Mouse (Mus musculus) lung, adult 2 months (tissue): ENCODE results near the gene Ptpn13. TPM values are rescaled to one million over a fixed set of nuclear protein-coding genes. Genes with fewer than 3 reads are reported as not detected.

Experiments
- DNase-seq: peaks from one replicate; pipeline ENCODE4 v3.0.0; 2022
- H3K4me1 ChIP-seq: fragments of 200-500 bp; 2 replicates; pipeline ENCODE4 v1.6.1; 2011; ENCODE audit warnings: low read length; ENCODE audit not compliant: control insufficient read depth, insufficient read depth
- H3K4me3 ChIP-seq: fragments of 200-500 bp; replicated peaks from 2 replicates; pipeline ENCODE3; 2011; ENCODE audit warnings: low read depth, mild to moderate bottlenecking, control low read depth, low read length; ENCODE audit errors: extremely low read depth
- CTCF ChIP-seq: fragments of 200-500 bp; IDR thresholded peaks from 2 replicates; pipeline ENCODE4 v1.5.1; 2011; ENCODE audit warnings: mild to moderate bottlenecking, low read length, control low read depth; ENCODE audit not compliant: insufficient read depth
- POLR2A ChIP-seq: fragments of 200-500 bp; IDR thresholded peaks from 2 replicates; pipeline ENCODE4 v1.6.1; 2011; ENCODE audit warnings: low read depth, mild to moderate bottlenecking, control low read depth, low read length, borderline replicate concordance; ENCODE audit errors: extremely low read depth
- WGBS: fragments of 180-500 bp; shearing (Covaris S2); methylation state at CpG from one replicate; pipeline ENCODE4 v1.1.7; 2018; 5-methylcytosine and 5-hydroxymethylcytosine counted together
- polyA plus RNA-seq: library from polyadenylated mRNA; depleted of rRNA; stranded (reverse); fragments of >200 nt; gene quantifications from 2 replicates; pipeline ENCODE4 v1.2.3, GENCODE M21; 2012

Ptpn13 gene
- polyA plus RNA-seq, 1 experiment, result 22.6 TPM

DNA sequence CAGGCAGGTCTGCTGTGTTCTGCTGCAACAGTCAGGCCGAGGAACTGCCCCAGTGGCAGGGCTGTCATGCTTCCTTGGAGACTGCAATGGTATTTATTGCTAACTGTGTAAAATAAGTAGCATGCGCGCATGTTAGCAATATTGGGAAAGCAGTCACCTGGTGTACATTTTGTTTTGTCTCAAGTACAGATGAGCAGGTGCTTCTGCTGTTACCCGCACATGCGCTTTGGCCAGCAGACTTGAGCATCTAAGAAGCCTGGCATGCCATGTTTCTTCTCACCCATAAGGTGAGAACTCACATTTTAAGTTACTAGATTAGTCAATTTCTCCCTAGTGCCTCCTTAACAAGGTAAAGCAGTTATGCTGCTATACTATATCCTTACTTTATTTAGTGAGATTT, 72.1 kb downstream of the Ptpn13 start:
- TF ChIP-seq CTCF (no peak), POLR2A (no peak)
- DNase-seq, result no peak
- H3K4me3 ChIP-seq, result no peak overlapping the region
- 95% methylated on average over 5 of the region's 5 CpGs for WGBS
- peaks cover 7% of the 10 kb centered on the region for H3K4me1 ChIP-seq

DNA sequence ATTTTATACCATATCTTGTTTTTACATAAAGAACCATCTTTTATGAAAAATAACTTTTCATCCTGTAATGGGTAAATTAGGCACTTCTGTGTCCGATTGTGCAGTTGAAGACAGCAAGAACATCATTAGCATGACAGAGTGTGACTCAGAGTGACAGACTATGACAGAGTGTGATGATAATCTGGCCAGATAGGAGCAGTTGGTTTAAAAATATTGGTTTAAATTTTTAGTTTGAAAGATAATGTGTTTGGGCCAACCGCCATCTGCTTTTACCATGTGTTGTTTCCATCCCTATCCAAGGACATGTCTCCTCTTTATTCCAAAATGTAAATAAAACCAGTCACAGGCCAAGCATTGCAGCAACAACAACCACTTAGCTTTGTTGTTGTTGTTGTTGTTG, 72.5 kb downstream of the Ptpn13 start:
- TF ChIP-seq CTCF (no peak), POLR2A (no peak)
- Histone ChIP-seq H3K4me1 (peaks cover 7% of the 10 kb centered on the region), H3K4me3 (no peak overlapping the region)
- DNase-seq, result no peak
- 81% methylated on average over 2 of the region's 2 CpGs for WGBS

DNA sequence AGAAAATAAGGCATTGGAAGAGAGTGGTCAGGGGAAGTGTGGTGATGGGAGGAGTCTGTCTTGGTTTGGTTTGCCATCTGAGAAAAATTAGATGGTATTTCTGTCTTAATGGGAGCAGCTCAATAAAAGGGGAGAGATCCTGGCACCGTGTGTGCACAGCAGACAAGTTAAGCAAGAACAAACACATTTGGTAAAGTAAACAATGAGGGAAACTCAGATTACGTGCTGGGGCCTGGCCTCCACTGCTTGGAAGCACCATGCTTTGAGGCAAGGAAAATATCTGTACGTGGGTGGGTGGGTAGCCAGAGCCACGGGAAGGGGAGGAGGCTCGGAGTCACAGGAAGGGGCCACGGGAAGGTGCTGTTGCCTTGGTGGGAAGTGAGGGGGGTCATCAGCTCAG, 74.3 kb downstream of the Ptpn13 start:
- no peak for TF ChIP-seq CTCF
- TF ChIP-seq POLR2A, result no peak
- DNase-seq, result no peak
- H3K4me3 ChIP-seq, result no peak overlapping the region
- H3K4me1 ChIP-seq, result peaks cover 7% of the 10 kb centered on the region
- WGBS, result 14% methylated on average over 6 of the region's 6 CpGs

DNA sequence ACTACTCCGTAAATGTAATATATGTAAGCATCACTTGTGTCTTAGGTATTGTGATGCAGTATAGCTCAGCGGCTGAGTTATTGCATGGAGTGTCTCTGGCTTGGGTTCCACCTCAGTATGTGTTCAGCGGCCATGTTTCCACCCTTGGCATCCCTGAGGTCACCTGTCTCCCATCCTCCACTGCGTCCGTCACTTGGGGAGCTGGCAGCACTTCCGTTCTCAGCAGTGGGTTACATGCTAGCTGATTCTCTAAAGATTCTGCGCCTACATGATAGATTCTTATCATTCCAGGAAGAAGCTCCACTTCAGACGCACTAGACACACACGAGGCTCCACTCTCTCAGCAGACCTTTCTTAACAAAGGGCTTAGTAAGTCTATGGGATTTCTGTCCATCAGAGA, 76.1 kb downstream of the Ptpn13 start:
- WGBS, result 89% methylated on average over 9 of the region's 9 CpGs

DNA sequence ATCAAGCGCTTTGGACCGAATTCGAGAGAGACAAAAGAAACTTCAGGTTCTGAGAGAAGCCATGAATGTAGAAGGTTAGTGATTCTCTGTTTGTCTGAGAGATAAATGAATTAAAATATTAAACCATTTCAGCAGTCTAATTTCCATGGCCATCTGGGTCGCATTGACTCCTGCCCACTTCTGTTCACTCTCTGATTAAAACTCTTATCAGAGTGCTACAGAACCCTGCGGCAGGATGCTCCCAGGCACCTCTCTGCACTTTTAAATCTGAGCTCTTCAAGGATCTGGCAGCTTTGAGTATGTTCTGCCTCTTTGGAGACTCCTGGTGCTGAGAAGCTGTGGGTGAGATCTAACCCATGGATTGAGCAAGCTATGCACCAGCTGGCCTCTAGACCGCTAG, 76.8 kb downstream of the Ptpn13 start:
- H3K4me1 ChIP-seq, result peaks cover 7% of the 10 kb centered on the region
- 94% methylated on average over 6 of the region's 6 CpGs for WGBS
- TF ChIP-seq CTCF (no peak), POLR2A (no peak)
- DNase-seq, result no peak
- H3K4me3 ChIP-seq, result no peak overlapping the region

More for the DNA sequence above, 76.1 kb downstream of the Ptpn13 start:
- DNase-seq, result no peak
- TF ChIP-seq CTCF (no peak), POLR2A (no peak)
- Histone ChIP-seq H3K4me3 (no peak overlapping the region), H3K4me1 (peaks cover 7% of the 10 kb centered on the region)

DNA sequence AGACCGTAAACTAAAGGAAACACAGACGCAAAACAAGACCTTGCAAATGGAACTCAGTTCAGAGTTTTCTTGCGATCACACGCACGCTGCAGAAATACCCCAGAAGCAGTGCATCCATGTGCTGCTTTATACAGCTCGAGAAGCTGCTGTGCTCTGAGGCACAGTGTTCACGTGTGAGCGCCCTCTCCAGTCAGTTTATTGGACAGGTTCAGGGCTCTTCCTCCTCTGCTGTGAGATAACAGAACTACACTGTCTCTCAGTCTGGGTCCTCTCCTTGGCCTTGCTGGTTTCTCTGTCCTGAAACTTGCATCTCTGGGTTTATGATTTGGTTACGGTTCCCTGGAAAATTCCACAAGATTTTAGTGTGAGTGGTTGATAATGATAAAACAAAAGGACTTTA, 88.2 kb downstream of the Ptpn13 start:
- 80% methylated on average over 9 of the region's 9 CpGs for WGBS
- TF ChIP-seq POLR2A (no peak), CTCF (no peak)
- no peak overlapping the region for H3K4me3 ChIP-seq

DNA sequence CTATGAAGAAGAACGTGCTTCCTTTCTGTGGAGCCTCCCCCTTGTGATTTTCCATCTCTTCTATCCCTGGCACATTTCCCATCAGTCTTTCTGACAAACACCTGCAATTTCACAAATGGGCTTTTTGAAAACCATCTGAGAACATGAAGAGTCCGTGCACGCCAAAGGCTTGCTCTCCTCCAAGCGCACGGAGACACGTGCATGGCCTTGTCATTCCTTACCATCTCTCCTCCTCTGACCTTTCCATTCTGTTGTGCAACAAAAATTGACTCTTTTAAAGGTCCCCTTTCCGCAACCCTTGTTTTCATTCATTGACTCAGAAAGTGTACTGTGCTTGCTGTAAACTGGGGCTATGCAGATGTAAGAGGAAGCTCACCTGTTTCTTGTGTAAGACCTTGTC, 89.4 kb downstream of the Ptpn13 start:
- TF ChIP-seq POLR2A (no peak), CTCF (no peak)
- H3K4me3 ChIP-seq, result no peak overlapping the region
- H3K4me1 ChIP-seq, result peaks cover 5% of the 10 kb centered on the region
- DNase-seq, result no peak
- WGBS, result 85% methylated on average over 7 of the region's 7 CpGs

More for the DNA sequence above, 88.2 kb downstream of the Ptpn13 start:
- no peak for DNase-seq
- H3K4me1 ChIP-seq, result no peaks in the 10 kb centered on the region; the same call in 1 of the 2 replicates

DNA sequence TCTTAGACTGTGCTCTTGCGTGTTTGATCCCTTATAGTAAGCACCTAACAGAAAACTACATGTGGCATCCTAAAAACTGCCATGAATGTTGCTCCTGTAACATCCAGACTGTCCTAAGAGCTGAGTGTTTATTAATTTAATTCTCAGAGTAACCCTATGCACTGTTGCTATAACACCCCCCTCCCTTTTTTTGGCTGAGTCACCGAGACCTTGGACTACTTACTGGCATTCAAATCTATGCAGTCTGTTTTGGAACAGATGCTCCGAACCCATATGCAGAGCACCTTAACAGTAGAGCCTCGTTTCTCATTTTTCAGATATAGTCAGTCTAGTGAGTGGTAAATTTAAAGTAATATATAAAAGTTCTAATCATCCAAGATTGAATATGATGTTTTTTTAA, 90.9 kb downstream of the Ptpn13 start:
- peaks cover 5% of the 10 kb centered on the region for H3K4me1 ChIP-seq
- DNase-seq, result no peak
- no peak overlapping the region for H3K4me3 ChIP-seq
- TF ChIP-seq POLR2A (no peak), CTCF (no peak)
- 83% methylated on average over 4 of the region's 4 CpGs for WGBS

DNA sequence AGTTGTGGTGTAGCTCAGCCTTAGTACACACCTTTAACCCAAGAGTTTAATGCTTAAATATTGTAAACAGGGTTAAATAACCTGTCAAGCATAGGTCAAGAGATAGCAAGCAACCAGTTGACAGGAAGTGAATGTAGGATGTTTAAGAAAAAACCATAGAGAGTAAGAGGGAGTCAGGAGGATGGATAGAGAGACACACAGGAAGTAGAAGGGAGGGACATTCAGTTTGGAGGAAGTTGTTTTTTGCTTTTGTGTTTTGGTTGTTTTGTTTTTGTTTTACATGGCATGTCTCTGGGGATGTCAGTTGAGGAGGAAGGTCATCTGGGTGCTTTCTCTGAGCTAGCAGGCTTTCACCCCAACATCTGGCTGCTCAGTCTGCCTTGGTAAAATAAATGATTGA, 91.6 kb downstream of the Ptpn13 start:
- TF ChIP-seq POLR2A (no peak), CTCF (no peak)
- H3K4me1 ChIP-seq, result peaks cover 5% of the 10 kb centered on the region
- H3K4me3 ChIP-seq, result no peak overlapping the region
- no peak for DNase-seq

DNA sequence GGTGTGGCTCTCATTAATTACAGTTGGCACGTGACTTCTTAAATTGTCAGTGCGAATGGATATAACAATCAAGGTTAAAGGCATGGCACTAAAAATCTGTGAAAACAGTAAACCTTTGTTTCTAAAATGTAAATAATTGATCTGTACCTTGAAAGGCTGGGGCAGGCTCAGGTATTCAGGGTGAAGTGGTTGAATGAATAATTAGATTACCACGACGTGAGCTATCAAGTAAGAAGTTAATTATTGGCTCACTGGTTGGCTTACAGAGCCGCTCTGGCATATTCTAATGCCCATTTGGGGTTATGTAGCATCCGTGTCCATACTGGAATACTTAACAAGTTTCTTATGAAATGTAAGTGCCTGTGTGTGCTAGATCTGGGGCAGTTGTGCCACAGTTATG, 92.6 kb downstream of the Ptpn13 start:
- Histone ChIP-seq H3K4me1 (peaks cover 5% of the 10 kb centered on the region), H3K4me3 (no peak overlapping the region)
- DNase-seq, result no peak
- no peak for TF ChIP-seq POLR2A
- 65% methylated on average over 6 of the region's 6 CpGs for WGBS
